Mouse (Mus musculus) MEL (cell line): ENCODE results near the gene Fam71a. TPM values are rescaled to one million over a fixed set of nuclear protein-coding genes. Genes with fewer than 3 reads are reported as not detected.
"Not testable (repeated sequence)": the region's sequence is repeated elsewhere in the genome, so short reads cannot be mapped to it uniquely, and the experiment has no call there.

Source experiments
- DNase-seq: peaks from one replicate; pipeline ENCODE4 v3.0.0; 2011; ENCODE audit warnings: low read depth, low spot score
- H3K27ac ChIP-seq: 2 replicates; pipeline ENCODE4 v1.5.1; 2012; ENCODE audit warnings: low read depth, mild to moderate bottlenecking, control low read depth, low read length, moderate library complexity; ENCODE audit not compliant: control insufficient read depth
- H3K27me3 ChIP-seq, 2 experiments: fragments of 150-350 bp in 1 of 2; sonication (generic) in 1 of 2; 2 replicates each; pipeline ENCODE4 v1.6.1; 2012; ENCODE audit warnings: low read length in 2 of 2, mild to moderate bottlenecking in 2 of 2, improper control_type of control experiment in 1 of 2, moderate library complexity in 1 of 2; ENCODE audit not compliant: insufficient read depth in 2 of 2, control insufficient read depth in 1 of 2
- H3K36me3 ChIP-seq, 2 experiments: 2 replicates each; pipeline ENCODE4 v1.6.1; 2012 to 2014; ENCODE audit warnings: low read length in 2 of 2, improper control_type of control experiment in 1 of 2, inconsistent platforms in 1 of 2, mild to moderate bottlenecking in 1 of 2; ENCODE audit not compliant: insufficient read depth in 2 of 2, control insufficient read depth in 1 of 2
- H3K4me1 ChIP-seq, 2 experiments: fragments of 150-350 bp in 1 of 2; sonication (generic) in 1 of 2; 2 replicates each; pipeline ENCODE4 v1.6.1; 2012; ENCODE audit warnings: low read length in 2 of 2, improper control_type of control experiment in 1 of 2, mild to moderate bottlenecking in 1 of 2; ENCODE audit not compliant: insufficient read depth in 2 of 2, control insufficient read depth in 1 of 2
- H3K4me3 ChIP-seq, 2 experiments: fragments of 150-350 bp in 1 of 2; sonication (generic) in 1 of 2; 2 replicates each; pipeline ENCODE4 v1.5.1; 2012; ENCODE audit warnings: low read depth in 2 of 2, low read length in 2 of 2, mild to moderate bottlenecking in 2 of 2, moderate library complexity in 2 of 2, control low read depth in 1 of 2, improper control_type of control experiment in 1 of 2; ENCODE audit not compliant: control insufficient read depth in 1 of 2, insufficient read depth in 1 of 2
- H3K79me2 ChIP-seq: 2 replicates; pipeline ENCODE4 v1.6.1; 2012; ENCODE audit warnings: mild to moderate bottlenecking, low read length, moderate library complexity; ENCODE audit not compliant: control insufficient read depth, poor library complexity, insufficient read depth
- H3K9ac ChIP-seq: 2 replicates; pipeline ENCODE4 v1.6.1; 2012; ENCODE audit warnings: low read depth, mild to moderate bottlenecking, control low read depth, low read length, moderate library complexity; ENCODE audit not compliant: control insufficient read depth, poor library complexity, severe bottlenecking
- H3K9me3 ChIP-seq: fragments of 150-350 bp; sonication (generic); replicated peaks from 2 replicates; pipeline ENCODE4 v1.6.1; 2012; ENCODE audit warnings: mild to moderate bottlenecking, low read length, improper control_type of control experiment, moderate library complexity; ENCODE audit not compliant: insufficient read depth
- BHLHE40 ChIP-seq: IDR thresholded peaks from 2 replicates; pipeline ENCODE4 v1.6.1; 2012; ENCODE audit warnings: low read depth, mild to moderate bottlenecking, inconsistent platforms, low read length, improper control_type of control experiment, borderline replicate concordance
- CHD2 ChIP-seq: IDR thresholded peaks from 2 replicates; pipeline ENCODE4 v1.6.1; 2011; ENCODE audit warnings: low read length, improper control_type of control experiment
- CTCF ChIP-seq, 3 experiments: IDR thresholded peaks in 2 of 3; conservative IDR thresholded peaks in 1 of 3; 2 replicates each; pipeline ENCODE4 v1.5.1; 2011 to 2012; ENCODE audit warnings: low read length in 3 of 3, low read depth in 2 of 3, mild to moderate bottlenecking in 2 of 3, improper control_type of control experiment in 1 of 3, inconsistent platforms in 1 of 3, mixed read lengths in 1 of 3, moderate library complexity in 1 of 3; ENCODE audit not compliant: control insufficient read depth in 1 of 3, insufficient read depth in 1 of 3, poor library complexity in 1 of 3, severe bottlenecking in 1 of 3
- ELF1 ChIP-seq: IDR thresholded peaks from 2 replicates; pipeline ENCODE4 v1.6.1; 2014; ENCODE audit warnings: low read depth, mild to moderate bottlenecking, inconsistent platforms, low read length, improper control_type of control experiment, moderate library complexity
- EP300 ChIP-seq, 2 experiments: IDR thresholded peaks; 2 replicates each; pipeline ENCODE4 v1.6.1; 2011; ENCODE audit warnings: improper control_type of control experiment in 2 of 2, low read length in 2 of 2, low read depth in 1 of 2, mild to moderate bottlenecking in 1 of 2
- GATA1 ChIP-seq: IDR thresholded peaks from 2 replicates; pipeline ENCODE4 v1.6.1; 2011; ENCODE audit warnings: low read depth, low read length, improper control_type of control experiment
- MYC ChIP-seq: IDR thresholded peaks from 2 replicates; pipeline ENCODE4 v1.6.1; 2011; ENCODE audit warnings: low read depth, mild to moderate bottlenecking, low read length, improper control_type of control experiment, moderate library complexity
- POLR2AphosphoS2 ChIP-seq: IDR thresholded peaks from 2 replicates; pipeline ENCODE4 v1.6.1; 2011; ENCODE audit warnings: low read length, improper control_type of control experiment
- RAD21 ChIP-seq: IDR thresholded peaks from 2 replicates; pipeline ENCODE4 v1.6.1; 2011; ENCODE audit warnings: mild to moderate bottlenecking, low read depth, low read length, improper control_type of control experiment
- SIN3A ChIP-seq: IDR thresholded peaks from 2 replicates; pipeline ENCODE4 v1.6.1; 2012; ENCODE audit warnings: low read length, improper control_type of control experiment, inconsistent platforms
- SMC3 ChIP-seq: IDR thresholded peaks from 2 replicates; pipeline ENCODE4 v1.6.1; 2011; ENCODE audit warnings: low read depth, low read length, improper control_type of control experiment
- USF1 ChIP-seq: IDR thresholded peaks from 2 replicates; pipeline ENCODE4 v1.6.1; 2014; ENCODE audit warnings: low read depth, mild to moderate bottlenecking, inconsistent platforms, low read length, improper control_type of control experiment, moderate library complexity
- USF2 ChIP-seq, 2 experiments: IDR thresholded peaks; 2 replicates each; pipeline ENCODE4 v1.6.1; 2011 to 2012; ENCODE audit warnings: improper control_type of control experiment in 2 of 2, low read length in 2 of 2, borderline replicate concordance in 1 of 2, inconsistent platforms in 1 of 2, low read depth in 1 of 2, mild to moderate bottlenecking in 1 of 2; ENCODE audit not compliant: insufficient read depth in 1 of 2
- ZC3H11A ChIP-seq: IDR thresholded peaks from 2 replicates; pipeline ENCODE4 v1.6.1; 2012; ENCODE audit warnings: low read depth, mild to moderate bottlenecking, inconsistent platforms, low read length, improper control_type of control experiment
- polyA plus RNA-seq, 2 experiments: library from polyadenylated mRNA; stranded (reverse) in 1 of 2; unstranded in 1 of 2; fragments of >175 nt in 1 of 2; fragments of >200 nt in 1 of 2; gene quantifications; 2 replicates each; pipeline versions ENCODE4 v1.2.1 to v1.2.4; 2012; ENCODE audit warnings: low replicate concordance in 2 of 2, low read depth in 1 of 2; ENCODE audit not compliant: insufficient read length in 2 of 2, insufficient read depth in 1 of 2, missing spikeins in 1 of 2
- total RNA-seq: library from RNA; depleted of rRNA; stranded (reverse); fragments of 300-350 nt; gene quantifications from 2 replicates; pipeline ENCODE4 v1.2.3, GENCODE M21; 2012

Fam71a gene
- total and polyA plus RNA-seq, 3 experiments = not detected

GRCm38 (mm10) chr1:191153052-191153451, 11.6 kb downstream of the Fam71a start:
- no peaks in the 10 kb centered on the region for H3K79me2 ChIP-seq
- H3K4me1 ChIP-seq = peaks cover 2 to 23% of the 10 kb centered on the region in 2 experiments
- no peaks in the 10 kb centered on the region for H3K9me3 ChIP-seq
- peak; percentile 70 for DNase-seq
- H3K27me3 ChIP-seq = no peaks in the 10 kb centered on the region
- peak; percentile 45 for TF ChIP-seq RAD21
- TF ChIP-seq MYC = 0 out of 2 replicates have a peak, but pooled peaks have one; percentile 37
- TF ChIP-seq EP300 (IDR thresholded peaks at IDR 0.05; ENCODE audit: low read depth in 1 of 2, low read length in 2 of 2) = no peak
- TF ChIP-seq CHD2 = no peak
- TF ChIP-seq SMC3 = peak; percentile 62
- 0 out of 2 replicates have a peak, but pooled peaks have one; percentile 10 for TF ChIP-seq ELF1
- TF ChIP-seq CTCF (IDR thresholded peaks at IDR 0.05 in 2 of 3, conservative IDR thresholded peaks at IDR 0.05 in 1 of 3; ENCODE audit: control insufficient read depth in 1 of 3, insufficient read depth in 1 of 3, low read depth in 2 of 3, low read length in 3 of 3, poor library complexity in 1 of 3, severe bottlenecking in 1 of 3) = peak; percentile 71 to 96 (median 73)
- peak; percentile 35 for TF ChIP-seq ZC3H11A
- TF ChIP-seq, all 39 proteins: peak for 6
- H3K4me3 ChIP-seq = no peak overlapping the region
- H3K9ac ChIP-seq = no peak overlapping the region
- H3K36me3 ChIP-seq = peaks cover 0 to 13% of the 10 kb centered on the region in 2 experiments; a peak in 2 of 4 replicates
- H3K27ac ChIP-seq = no peak overlapping the region

DNA sequence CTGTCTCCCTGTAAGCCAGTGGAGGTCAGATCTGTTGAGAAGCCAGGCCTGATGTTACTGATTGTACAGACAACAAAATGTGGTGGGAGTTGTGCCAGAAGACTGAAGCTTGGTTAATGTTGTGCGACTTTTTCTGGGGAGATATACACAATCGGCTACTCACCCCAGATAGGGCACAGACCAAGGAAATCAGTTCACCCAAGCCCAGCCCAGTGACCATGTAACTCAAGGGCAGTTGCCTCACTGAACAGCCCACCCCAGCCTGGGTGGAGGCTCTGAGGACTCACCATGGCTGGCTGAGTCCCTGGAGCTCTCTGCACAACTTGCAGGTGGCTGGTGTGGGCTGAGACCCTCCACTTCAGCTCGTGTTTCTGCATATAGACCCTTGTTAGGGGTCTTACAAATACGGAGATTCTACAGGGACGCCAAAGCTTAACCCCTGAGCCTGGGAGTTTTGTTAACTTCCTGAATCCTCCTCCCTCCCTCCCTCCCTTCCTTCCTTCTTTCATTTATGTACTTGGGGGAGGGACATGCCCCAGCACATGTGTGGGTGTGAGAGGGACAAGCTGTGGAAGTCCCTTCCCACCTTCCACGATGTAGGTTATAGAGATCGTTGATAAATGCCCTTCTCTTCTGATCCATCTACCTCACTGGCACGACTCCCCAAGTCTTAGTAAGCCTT, 13.6 kb downstream of the Fam71a start:
- Histone ChIP-seq H3K79me2 (no peaks in the 10 kb centered on the region), H3K9me3 (no peaks in the 10 kb centered on the region), H3K27me3 (no peaks in the 10 kb centered on the region), H3K27ac (no peak overlapping the region)
- DNase-seq = no peak
- no peak for TF ChIP-seq POLR2AphosphoS2
- no peak for TF ChIP-seq SMC3
- no peak for TF ChIP-seq SIN3A
- TF ChIP-seq USF1 = no peak
- TF ChIP-seq CTCF (IDR thresholded peaks at IDR 0.05 in 2 of 3, conservative IDR thresholded peaks at IDR 0.05 in 1 of 3; ENCODE audit: control insufficient read depth in 1 of 3, insufficient read depth in 1 of 3, low read depth in 2 of 3, low read length in 3 of 3, poor library complexity in 1 of 3, severe bottlenecking in 1 of 3) = no peak
- no peak for TF ChIP-seq GATA1
- TF ChIP-seq, all 39 proteins: peak for 0
- Histone ChIP-seq H3K9ac (no peak overlapping the region), H3K4me1 (peaks cover 2 to 23% of the 10 kb centered on the region in 2 experiments), H3K4me3 (no peak overlapping the region), H3K36me3 (peaks cover 0 to 13% of the 10 kb centered on the region in 2 experiments; a peak in 2 of 4 replicates)

GRCm38 (mm10) chr1:191149489-191149888, 15.1 kb downstream of the Fam71a start:
- DNase-seq, H3K79me2 ChIP-seq, H3K9ac ChIP-seq, H3K4me3 ChIP-seq, H3K9me3 ChIP-seq, H3K27me3 ChIP-seq, H3K27ac ChIP-seq: not testable (repeated sequence)
- H3K36me3 ChIP-seq = peaks cover 0 to 13% of the 10 kb centered on the region in 2 experiments; a peak in 2 of 4 replicates
- peaks cover 2 to 23% of the 10 kb centered on the region in 2 experiments for H3K4me1 ChIP-seq
- TF ChIP-seq USF1 (peak; percentile 85), BHLHE40 (peak; percentile 18; the same call in 1 of the 2 replicates), USF2 (IDR thresholded peaks at IDR 0.05; ENCODE audit: borderline replicate concordance in 1 of 2, insufficient read depth in 1 of 2, low read depth in 1 of 2, low read length in 2 of 2) (peak in 1 of 2 experiments; percentile 51; a peak in 1 of 4 replicates)
